Mouse (Mus musculus): ENCODE results near the gene Smarca2.
"Not testable (repeated sequence)": the region's sequence is repeated elsewhere in the genome, so short reads cannot be mapped to it uniquely, and the experiment has no call there.

Smarca2 gene

GRCm38 (mm10) chr19:26690516-26690915 is 85.7 kb downstream of the Smarca2 start:
- no peak for DNase-seq (ENCODE audit: extremely low spot score)

- DNase-seq (ENCODE audit: extremely low spot score): no peak
Observed at GRCm38 (mm10) chr19:26697107-26697506, 92.3 kb downstream of the Smarca2 start.

- DNase-seq (ENCODE audit: extremely low spot score): no peak
Observed at GRCm38 (mm10) chr19:26704545-26705209, 99.8 kb downstream of the Smarca2 start.

- DNase-seq (ENCODE audit: extremely low spot score): no peak
Observed at GRCm38 (mm10) chr19:26706910-26707309, 102.1 kb downstream of the Smarca2 start.

- no peak for DNase-seq (ENCODE audit: extremely low spot score)
Observed at GRCm38 (mm10) chr19:26709095-26709494, 104.2 kb downstream of the Smarca2 start.

GRCm38 (mm10) chr19:26711268-26711667 is 106.4 kb downstream of the Smarca2 start:
- DNase-seq (ENCODE audit: extremely low spot score): no peak

GRCm38 (mm10) chr19:26716217-26716616 is 111.4 kb downstream of the Smarca2 start:
- no peak for DNase-seq (ENCODE audit: extremely low spot score)

- DNase-seq (ENCODE audit: extremely low spot score): no peak
Observed at GRCm38 (mm10) chr19:26718221-26718620, 113.4 kb downstream of the Smarca2 start.

- DNase-seq (ENCODE audit: extremely low spot score): no peak
Observed at GRCm38 (mm10) chr19:26719161-26719560, 114.3 kb downstream of the Smarca2 start.

- DNase-seq (ENCODE audit: extremely low spot score): no peak
Observed at GRCm38 (mm10) chr19:26721741-26722140, 116.9 kb downstream of the Smarca2 start.

GRCm38 (mm10) chr19:26723899-26724298 is 119.0 kb downstream of the Smarca2 start:
- no peak for DNase-seq (ENCODE audit: extremely low spot score)

- no peak for DNase-seq (ENCODE audit: extremely low spot score)
Observed at GRCm38 (mm10) chr19:26724626-26725025, 119.8 kb downstream of the Smarca2 start.

- DNase-seq (ENCODE audit: extremely low spot score): no peak
Observed at GRCm38 (mm10) chr19:26727796-26728195, 122.9 kb downstream of the Smarca2 start.

- no peak for DNase-seq (ENCODE audit: extremely low spot score)
Observed at GRCm38 (mm10) chr19:26730486-26730885, 125.6 kb downstream of the Smarca2 start.

GRCm38 (mm10) chr19:26731121-26731520 is 126.3 kb downstream of the Smarca2 start:
- no peak for DNase-seq (ENCODE audit: extremely low spot score)

- DNase-seq (ENCODE audit: extremely low spot score): peak; percentile 35
Observed at GRCm38 (mm10) chr19:26731809-26732208, 127.0 kb downstream of the Smarca2 start.

- peak; percentile 37 for DNase-seq (ENCODE audit: extremely low spot score)
Observed at GRCm38 (mm10) chr19:26733055-26733454, 128.2 kb downstream of the Smarca2 start.

- no peak for DNase-seq (ENCODE audit: extremely low spot score)
Observed at GRCm38 (mm10) chr19:26733546-26734100, 128.8 kb downstream of the Smarca2 start.

GRCm38 (mm10) chr19:26734704-26735109 is 129.9 kb downstream of the Smarca2 start:
- no peak for DNase-seq (ENCODE audit: extremely low spot score)

GRCm38 (mm10) chr19:26745021-26745420 is 140.2 kb downstream of the Smarca2 start:
- not testable (repeated sequence) for DNase-seq (ENCODE audit: extremely low spot score)

GRCm38 (mm10) chr19:26745567-26745966 is 140.7 kb downstream of the Smarca2 start:
- DNase-seq (ENCODE audit: extremely low spot score): no peak

GRCm38 (mm10) chr19:26746290-26746689 is 141.4 kb downstream of the Smarca2 start:
- no peak for DNase-seq (ENCODE audit: extremely low spot score)

- peak; percentile 15 for DNase-seq (ENCODE audit: extremely low spot score)
Observed at GRCm38 (mm10) chr19:26746709-26747467, 142.0 kb downstream of the Smarca2 start.

All from embryo, embryonic 9.5 days (tissue).